Mouse (Mus musculus) midbrain, embryonic 16.5 days (tissue): ENCODE data around the gene Tmprss9. TPM values are rescaled to one million over a fixed set of nuclear protein-coding genes. Genes with fewer than 3 reads are reported as not detected.
"Not testable (repeated sequence)": the region's sequence is repeated elsewhere in the genome, so short reads cannot be mapped to it uniquely, and the experiment has no call there.

ENCODE experiments used
- ATAC-seq: fragments of 200-750 bp; cut with Nextera tagmentation; 2 replicates; pipeline ENCODE4 v1.8.0; 2017; ENCODE audit warnings: moderate TSS enrichment
- H3K27ac ChIP-seq: fragments of 300-500 bp; sonication (generic); 2 replicates; pipeline ENCODE4 v1.5.1; 2014; ENCODE audit warnings: mild to moderate bottlenecking, low read length, mixed read lengths
- H3K27me3 ChIP-seq: fragments of 300-500 bp; sonication (generic); 2 replicates; pipeline ENCODE4 v1.6.1; 2014; ENCODE audit warnings: low read depth, low read length, mixed read lengths; ENCODE audit not compliant: control insufficient read depth, insufficient read depth
- H3K36me3 ChIP-seq: fragments of 300-500 bp; sonication (generic); 2 replicates; pipeline ENCODE4 v1.6.1; 2014; ENCODE audit warnings: mild to moderate bottlenecking, low read length, moderate library complexity, mixed read lengths; ENCODE audit not compliant: control insufficient read depth, insufficient read depth
- H3K4me1 ChIP-seq: fragments of 300-500 bp; sonication (generic); 2 replicates; pipeline ENCODE4 v1.6.1; 2014; ENCODE audit warnings: mild to moderate bottlenecking, low read length, mixed read lengths; ENCODE audit not compliant: control insufficient read depth, insufficient read depth
- H3K4me2 ChIP-seq: fragments of 300-500 bp; sonication (generic); 2 replicates; pipeline ENCODE4 v1.6.1; 2014; ENCODE audit warnings: mild to moderate bottlenecking, low read length, mixed read lengths
- H3K4me3 ChIP-seq: fragments of 300-500 bp; sonication (generic); 2 replicates; pipeline ENCODE4 v1.5.1; 2014; ENCODE audit warnings: low read depth, mild to moderate bottlenecking, low read length, moderate library complexity, mixed read lengths
- H3K9ac ChIP-seq: fragments of 300-500 bp; sonication (generic); 2 replicates; pipeline ENCODE4 v1.6.1; 2014; ENCODE audit warnings: low read depth, low read length, mixed read lengths
- H3K9me3 ChIP-seq: fragments of 300-500 bp; sonication (generic); replicated peaks from 2 replicates; pipeline ENCODE4 v1.6.1; 2014; ENCODE audit warnings: mild to moderate bottlenecking, low read length, mixed read lengths; ENCODE audit not compliant: control insufficient read depth, poor library complexity, severe bottlenecking
- WGBS: fragments of 180-500 bp; shearing (Covaris S2); extraction: QIAGEN DNeasy Blood & Tissue Kit; methylation state at CpG from one replicate; pipeline ENCODE4 v1.1.7; 2014; 5-methylcytosine and 5-hydroxymethylcytosine counted together
- polyA plus RNA-seq: library from polyadenylated mRNA; unstranded; fragments of >200 nt; fragmentation: Nextera tagmentation; extraction: Ambion mirVana; gene quantifications from 2 replicates; pipeline ENCODE4 v1.2.1, GENCODE M21; 2015

Gene Tmprss9
- polyA plus RNA-seq, 1 experiment from 2014 or later, result 0.10 TPM

GRCm38 (mm10) chr10:80827870-80828420 lies 43.7 kb upstream of the Tmprss9 start:
- H3K27me3 ChIP-seq, result no peaks in the 10 kb centered on the region
- H3K4me2 ChIP-seq, result peak overlapping the region; percentile 91
- peaks cover 20% of the 10 kb centered on the region for H3K4me1 ChIP-seq
- H3K27ac ChIP-seq, result no peak overlapping the region
- peak overlapping the region; percentile 85 for H3K4me3 ChIP-seq
- H3K9me3 ChIP-seq, result no peaks in the 10 kb centered on the region
- H3K9ac ChIP-seq, result peak overlapping the region; percentile 92
- WGBS, result 89% methylated on average over 10 of the region's 10 CpGs
- no peak for ATAC-seq
- peaks cover 10% of the 10 kb centered on the region for H3K36me3 ChIP-seq

GRCm38 (mm10) chr10:80828587-80828986 lies 43.1 kb upstream of the Tmprss9 start:
- not testable (repeated sequence) for ATAC-seq, H3K36me3 ChIP-seq, H3K9me3 ChIP-seq, H3K27me3 ChIP-seq, H3K9ac ChIP-seq, H3K4me3 ChIP-seq, H3K27ac ChIP-seq
- 89% methylated on average over 9 of the region's 9 CpGs for WGBS
- H3K4me2 ChIP-seq, result peak overlapping the region; percentile 91
- peaks cover 20% of the 10 kb centered on the region for H3K4me1 ChIP-seq

GRCm38 (mm10) chr10:80829359-80830278 lies 42.0 kb upstream of the Tmprss9 start:
- H3K9ac ChIP-seq, result no peak overlapping the region
- H3K27ac ChIP-seq, result no peak overlapping the region
- ATAC-seq, result no peak
- no peak overlapping the region for H3K4me2 ChIP-seq
- 71% methylated on average over 1 of the region's 1 CpGs for WGBS
- H3K36me3 ChIP-seq, result peaks cover 14% of the 10 kb centered on the region
- no peak overlapping the region for H3K4me3 ChIP-seq
- H3K4me1 ChIP-seq, result peaks cover 20% of the 10 kb centered on the region
- peaks cover 7% of the 10 kb centered on the region for H3K27me3 ChIP-seq
- no peaks in the 10 kb centered on the region for H3K9me3 ChIP-seq

GRCm38 (mm10) chr10:80831136-80831535 lies 40.5 kb upstream of the Tmprss9 start:
- Histone ChIP-seq H3K4me3 (no peak overlapping the region), H3K36me3 (peaks cover 21% of the 10 kb centered on the region), H3K9me3 (no peaks in the 10 kb centered on the region), H3K27ac (no peak overlapping the region), H3K27me3 (peaks cover 20% of the 10 kb centered on the region), H3K4me2 (no peak overlapping the region), H3K9ac (no peak overlapping the region), H3K4me1 (peaks cover 20% of the 10 kb centered on the region)
- 7% methylated on average over 9 of the region's 9 CpGs for WGBS
- no peak for ATAC-seq

- Histone ChIP-seq H3K9me3 (no peaks in the 10 kb centered on the region), H3K27ac (no peak overlapping the region), H3K27me3 (peaks cover 22% of the 10 kb centered on the region), H3K4me3 (no peak overlapping the region), H3K9ac (no peak overlapping the region), H3K4me1 (peaks cover 15% of the 10 kb centered on the region), H3K4me2 (no peak overlapping the region), H3K36me3 (peaks cover 21% of the 10 kb centered on the region)
- ATAC-seq, result no peak
- WGBS, result 33% methylated on average over 7 of the region's 7 CpGs
Observed at GRCm38 (mm10) chr10:80832818-80833217, 38.8 kb upstream of the Tmprss9 start.

- Histone ChIP-seq H3K9me3 (no peaks in the 10 kb centered on the region), H3K27me3 (peaks cover 22% of the 10 kb centered on the region), H3K9ac (no peak overlapping the region), H3K4me2 (peak overlapping the region; percentile 18; the same call in 1 of the 2 replicates), H3K4me1 (no peaks in the 10 kb centered on the region), H3K27ac (no peak overlapping the region), H3K4me3 (no peak overlapping the region), H3K36me3 (peaks cover 11% of the 10 kb centered on the region)
- 55% methylated on average over 30 of the region's 30 CpGs for WGBS
- no peak for ATAC-seq
Observed at GRCm38 (mm10) chr10:80835617-80836016, 36.0 kb upstream of the Tmprss9 start.

GRCm38 (mm10) chr10:80836949-80837379 lies 34.7 kb upstream of the Tmprss9 start:
- no peak overlapping the region for H3K4me3 ChIP-seq
- WGBS, result 44% methylated on average over 7 of the region's 7 CpGs

GRCm38 (mm10) chr10:80837827-80838226 lies 33.8 kb upstream of the Tmprss9 start:
- H3K4me2 ChIP-seq, result no peak overlapping the region
- no peak for ATAC-seq
- no peaks in the 10 kb centered on the region for H3K9me3 ChIP-seq
- no peak overlapping the region for H3K4me3 ChIP-seq
- no peaks in the 10 kb centered on the region for H3K4me1 ChIP-seq
- H3K36me3 ChIP-seq, result peaks cover 11% of the 10 kb centered on the region
- no peak overlapping the region for H3K9ac ChIP-seq
- WGBS, result 10% methylated on average over 2 of the region's 2 CpGs
- peaks cover 27% of the 10 kb centered on the region for H3K27me3 ChIP-seq
- H3K27ac ChIP-seq, result no peak overlapping the region

More at GRCm38 (mm10) chr10:80836949-80837379, 34.7 kb upstream of the Tmprss9 start:
- no peak overlapping the region for H3K9ac ChIP-seq
- H3K4me1 ChIP-seq, result no peaks in the 10 kb centered on the region
- H3K27ac ChIP-seq, result no peak overlapping the region
- peaks cover 22% of the 10 kb centered on the region for H3K27me3 ChIP-seq
- H3K36me3 ChIP-seq, result peaks cover 11% of the 10 kb centered on the region
- H3K4me2 ChIP-seq, result no peak overlapping the region
- no peak for ATAC-seq
- no peaks in the 10 kb centered on the region for H3K9me3 ChIP-seq

GRCm38 (mm10) chr10:80838346-80838912 lies 33.2 kb upstream of the Tmprss9 start:
- no peaks in the 10 kb centered on the region; the same call in 1 of the 2 replicates for H3K4me1 ChIP-seq
- H3K27me3 ChIP-seq, result peaks cover 31% of the 10 kb centered on the region
- H3K27ac ChIP-seq, result no peak overlapping the region
- no peak for ATAC-seq
- WGBS, result 53% methylated on average over 2 of the region's 2 CpGs
- H3K36me3 ChIP-seq, result peaks cover 11% of the 10 kb centered on the region
- H3K9me3 ChIP-seq, result no peaks in the 10 kb centered on the region
- no peak overlapping the region for H3K4me2 ChIP-seq
- no peak overlapping the region for H3K4me3 ChIP-seq
- H3K9ac ChIP-seq, result no peak overlapping the region
